Mouse (Mus musculus): ENCODE data around the gene Phtf2.

GRCm38 (mm10) chr5:20834399-20834798, 47.5 kb downstream of the Phtf2 start:
- no peak for TF ChIP-seq GATA1 (IDR thresholded peaks at IDR 0.05; ENCODE audit: borderline replicate concordance, low read length)
- no peak for TF ChIP-seq FLI1 (IDR thresholded peaks at IDR 0.05; ENCODE audit: low read length)

Data from megakaryocyte, embryonic 14.5 days (primary cell).